Mouse (Mus musculus): Measurements from ENCODE around the gene Zfp507. TPM values are rescaled to one million over a fixed set of nuclear protein-coding genes. Genes with fewer than 3 reads are reported as not detected.

Zfp507 gene
- polyA plus RNA-seq, 1 experiment from 2014 or later, result 17.8 TPM

- WGBS, result 86% methylated on average over 14 of the region's 14 CpGs
- no peak overlapping the region for H3K27ac ChIP-seq
- peaks cover 12% of the 10 kb centered on the region for H3K36me3 ChIP-seq
These were observed 55.3 kb downstream of the Zfp507 start for GRCm38 (mm10) chr7:35747397-35747964.

DNA sequence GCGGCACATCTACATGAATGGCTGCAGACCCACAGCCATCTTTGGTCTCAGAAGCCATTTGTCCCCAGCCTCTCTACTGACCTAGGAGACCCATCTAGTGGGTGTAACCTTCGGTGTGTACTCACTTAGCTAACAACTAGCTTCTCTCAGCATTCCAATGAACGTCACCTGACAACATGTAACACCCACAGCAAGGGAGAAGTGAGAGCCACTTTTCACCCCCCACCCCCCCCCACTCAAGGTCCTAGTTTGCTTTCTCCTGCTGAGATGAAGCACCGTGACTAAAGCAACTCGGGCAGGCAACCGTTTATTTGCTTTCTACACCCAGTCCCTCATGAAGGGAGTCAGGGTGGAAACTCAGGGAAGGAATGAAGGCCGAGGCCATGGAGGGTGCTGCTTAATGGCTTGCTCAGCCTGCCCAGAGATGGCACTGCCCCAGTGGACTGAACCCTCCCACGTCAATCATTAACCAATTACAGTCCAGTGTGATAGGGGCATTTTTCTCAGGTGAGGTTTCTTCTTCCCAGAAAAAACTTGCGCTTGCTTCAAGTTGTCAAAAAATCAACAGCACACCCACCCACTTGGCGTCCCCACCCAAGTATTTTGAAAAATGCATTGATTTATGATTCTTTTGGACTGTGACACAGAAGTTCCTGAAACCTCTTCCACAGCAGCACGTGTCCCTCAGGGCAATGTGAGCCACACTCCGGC, 56.0 kb downstream of the Zfp507 start:
- Histone ChIP-seq H3K27ac (no peak overlapping the region), H3K4me2 (replicated peaks) (no peak overlapping the region), H3K4me1 (replicated peaks) (no peaks in the 10 kb centered on the region), H3K9me3 (no peaks in the 10 kb centered on the region), H3K27me3 (replicated peaks) (no peaks in the 10 kb centered on the region), H3K4me3 (replicated peaks) (no peak overlapping the region), H3K9ac (no peak overlapping the region), H3K36me3 (peaks cover 12% of the 10 kb centered on the region)
- ATAC-seq, result no peak
- WGBS, result 93% methylated on average over 12 of the region's 12 CpGs

More at GRCm38 (mm10) chr7:35747397-35747964, 55.3 kb downstream of the Zfp507 start:
- no peak overlapping the region for H3K9ac ChIP-seq
- H3K9me3 ChIP-seq, result no peaks in the 10 kb centered on the region
- H3K4me3 ChIP-seq (replicated peaks), result no peak overlapping the region
- no peaks in the 10 kb centered on the region for H3K4me1 ChIP-seq (replicated peaks)
- no peak for ATAC-seq
- no peak overlapping the region for H3K4me2 ChIP-seq (replicated peaks)
- H3K27me3 ChIP-seq (replicated peaks), result no peaks in the 10 kb centered on the region

DNA sequence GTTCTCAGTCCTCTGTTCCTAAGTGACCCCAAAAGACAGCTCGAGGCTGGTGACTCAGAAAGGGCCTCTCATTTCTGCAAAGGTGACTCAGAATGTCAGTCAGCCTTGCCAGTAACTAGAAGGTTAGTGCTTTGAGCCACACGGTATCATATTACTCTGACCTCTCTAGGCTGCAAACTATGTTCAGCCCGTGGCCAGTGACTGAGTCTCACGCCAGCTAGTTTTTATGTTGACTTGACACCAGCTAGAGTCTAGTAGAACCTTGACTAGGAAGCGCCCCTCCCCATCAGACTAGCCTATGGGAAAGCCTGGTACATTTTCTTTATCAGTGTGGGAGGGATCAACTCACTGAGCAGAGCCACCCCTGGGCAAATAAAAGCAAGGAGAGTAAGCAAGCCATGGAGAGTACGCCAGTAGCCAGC, 57.5 kb downstream of the Zfp507 start:
- Histone ChIP-seq H3K9ac (no peak overlapping the region), H3K9me3 (no peaks in the 10 kb centered on the region), H3K4me1 (replicated peaks) (no peaks in the 10 kb centered on the region), H3K27me3 (replicated peaks) (no peaks in the 10 kb centered on the region), H3K36me3 (peaks cover 12% of the 10 kb centered on the region), H3K27ac (no peak overlapping the region), H3K4me2 (replicated peaks) (no peak overlapping the region), H3K4me3 (replicated peaks) (no peak overlapping the region)
- no peak for ATAC-seq
- WGBS, result 72% methylated on average over 6 of the region's 6 CpGs

- Histone ChIP-seq H3K9me3 (no peaks in the 10 kb centered on the region), H3K4me2 (replicated peaks) (no peak overlapping the region), H3K9ac (no peak overlapping the region), H3K36me3 (peaks cover 12% of the 10 kb centered on the region), H3K4me1 (replicated peaks) (no peaks in the 10 kb centered on the region), H3K27me3 (replicated peaks) (no peaks in the 10 kb centered on the region), H3K4me3 (replicated peaks) (no peak overlapping the region), H3K27ac (no peak overlapping the region)
- 92% methylated on average over 9 of the region's 9 CpGs for WGBS
- no peak for ATAC-seq
These were observed 58.0 kb downstream of the Zfp507 start for GRCm38 (mm10) chr7:35744771-35745170.

GRCm38 (mm10) chr7:35742310-35742709, 60.5 kb downstream of the Zfp507 start:
- Histone ChIP-seq H3K4me2 (replicated peaks) (no peak overlapping the region), H3K4me3 (replicated peaks) (no peak overlapping the region), H3K36me3 (peaks cover 3% of the 10 kb centered on the region; the same call in 1 of the 2 replicates), H3K9ac (no peak overlapping the region), H3K4me1 (replicated peaks) (no peaks in the 10 kb centered on the region), H3K9me3 (no peaks in the 10 kb centered on the region), H3K27me3 (replicated peaks) (no peaks in the 10 kb centered on the region), H3K27ac (no peak overlapping the region)
- WGBS, result 61% methylated on average over 5 of the region's 5 CpGs
- no peak for ATAC-seq

GRCm38 (mm10) chr7:35741858-35742257, 60.9 kb downstream of the Zfp507 start:
- no peak for ATAC-seq
- no peak overlapping the region for H3K4me2 ChIP-seq (replicated peaks)
- no peak overlapping the region for H3K27ac ChIP-seq
- no peak overlapping the region for H3K4me3 ChIP-seq (replicated peaks)
- H3K27me3 ChIP-seq (replicated peaks), result no peaks in the 10 kb centered on the region
- 0 out of 2 replicates have a peak, but pooled peaks cover 2% of the 10 kb centered on the region for H3K36me3 ChIP-seq
- H3K4me1 ChIP-seq (replicated peaks), result no peaks in the 10 kb centered on the region
- 65% methylated on average over 5 of the region's 5 CpGs for WGBS
- no peaks in the 10 kb centered on the region for H3K9me3 ChIP-seq
- H3K9ac ChIP-seq, result no peak overlapping the region

- ATAC-seq, result no peak
- no peaks in the 10 kb centered on the region for H3K4me1 ChIP-seq (replicated peaks)
- no peak overlapping the region for H3K4me2 ChIP-seq (replicated peaks)
- no peak overlapping the region for H3K4me3 ChIP-seq (replicated peaks)
- no peaks in the 10 kb centered on the region for H3K9me3 ChIP-seq
- no peak overlapping the region for H3K9ac ChIP-seq
- 0 out of 2 replicates have a peak, but pooled peaks cover 2% of the 10 kb centered on the region for H3K36me3 ChIP-seq
- 72% methylated on average over 5 of the region's 5 CpGs for WGBS
- no peak overlapping the region for H3K27ac ChIP-seq
- no peaks in the 10 kb centered on the region for H3K27me3 ChIP-seq (replicated peaks)
These were observed 62.1 kb downstream of the Zfp507 start for GRCm38 (mm10) chr7:35740489-35741230.

- Histone ChIP-seq H3K4me2 (replicated peaks) (no peak overlapping the region), H3K36me3 (no peaks in the 10 kb centered on the region), H3K9ac (no peak overlapping the region), H3K4me1 (replicated peaks) (no peaks in the 10 kb centered on the region), H3K4me3 (replicated peaks) (no peak overlapping the region), H3K27me3 (replicated peaks) (no peaks in the 10 kb centered on the region), H3K27ac (no peak overlapping the region), H3K9me3 (no peaks in the 10 kb centered on the region)
- no peak for ATAC-seq
These were observed 63.9 kb downstream of the Zfp507 start for GRCm38 (mm10) chr7:35738871-35739270.

DNA sequence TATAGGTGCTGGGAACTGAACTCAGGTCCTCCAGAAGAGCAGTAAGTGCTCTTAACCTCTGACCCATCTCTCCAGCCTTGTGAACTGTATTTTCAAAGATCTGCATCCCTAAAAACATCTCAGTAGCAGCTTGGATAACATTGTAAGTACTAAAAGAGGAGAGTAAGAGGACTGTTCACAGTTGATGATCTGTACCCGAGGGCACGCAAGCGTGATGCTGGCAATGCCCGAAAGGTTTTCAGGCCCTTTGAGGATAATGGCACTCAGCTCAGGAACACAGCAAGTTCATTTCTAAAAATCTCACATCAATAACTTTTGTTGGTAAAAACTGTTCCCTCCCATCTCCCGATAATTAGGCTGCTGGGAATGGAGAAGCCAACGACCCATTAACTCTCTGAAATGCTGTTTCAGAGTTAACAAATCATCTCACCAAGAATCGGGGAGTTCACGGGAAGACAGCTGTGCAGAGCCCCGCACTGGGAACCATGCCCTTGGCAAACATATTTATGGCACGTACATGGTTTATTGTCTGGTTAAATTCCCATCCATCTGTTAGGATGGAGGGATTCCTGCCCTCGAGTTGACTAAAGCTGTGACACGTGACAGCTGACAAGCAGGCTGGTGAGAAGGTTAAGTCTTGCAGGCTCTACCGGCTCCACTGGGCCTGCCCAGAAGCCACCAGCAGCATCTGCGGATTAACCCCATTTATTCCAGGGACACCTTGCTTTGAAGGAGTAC, 69.3 kb downstream of the Zfp507 start:
- Histone ChIP-seq H3K27ac (no peak overlapping the region), H3K4me2 (replicated peaks) (no peak overlapping the region), H3K36me3 (0 out of 2 replicates have a peak, but pooled peaks cover 2% of the 10 kb centered on the region), H3K4me3 (replicated peaks) (no peak overlapping the region), H3K9me3 (no peaks in the 10 kb centered on the region), H3K9ac (no peak overlapping the region), H3K27me3 (replicated peaks) (no peaks in the 10 kb centered on the region), H3K4me1 (replicated peaks) (no peaks in the 10 kb centered on the region)
- ATAC-seq, result 0 out of 2 replicates have a peak, but pooled peaks have one; percentile 10
- 65% methylated on average over 14 of the region's 14 CpGs for WGBS

DNA sequence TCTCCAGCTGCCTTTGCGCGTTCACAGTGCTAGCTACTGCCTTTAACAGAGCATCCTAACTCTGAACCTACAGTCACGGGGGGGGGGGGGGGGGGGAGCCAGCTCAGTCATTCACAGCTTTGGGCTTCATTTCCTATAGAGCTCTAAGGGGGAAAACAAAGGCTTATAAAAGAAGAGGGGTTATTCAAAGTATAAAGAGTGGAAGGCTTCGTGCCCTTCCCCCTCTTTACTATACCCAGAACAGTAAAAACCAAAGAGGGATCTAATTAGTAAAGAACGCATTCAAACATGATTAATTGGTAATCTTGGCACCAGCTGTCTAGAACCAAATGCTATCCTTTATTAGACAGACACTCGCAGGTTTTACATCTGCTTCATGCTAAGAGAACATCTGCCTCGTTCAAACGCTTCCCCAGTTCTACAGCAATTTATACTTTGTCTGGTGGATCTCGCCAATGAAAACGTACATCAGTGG, 70.2 kb downstream of the Zfp507 start:
- no peak overlapping the region for H3K4me3 ChIP-seq (replicated peaks)
- WGBS, result 84% methylated on average over 10 of the region's 10 CpGs
- H3K9ac ChIP-seq, result no peak overlapping the region
- no peaks in the 10 kb centered on the region for H3K9me3 ChIP-seq
- H3K4me2 ChIP-seq (replicated peaks), result no peak overlapping the region
- H3K27ac ChIP-seq, result no peak overlapping the region
- ATAC-seq, result no peak
- H3K36me3 ChIP-seq, result 0 out of 2 replicates have a peak, but pooled peaks cover 4% of the 10 kb centered on the region
- H3K4me1 ChIP-seq (replicated peaks), result no peaks in the 10 kb centered on the region
- no peaks in the 10 kb centered on the region for H3K27me3 ChIP-seq (replicated peaks)

GRCm38 (mm10) chr7:35729621-35730031, 73.2 kb downstream of the Zfp507 start:
- H3K4me2 ChIP-seq (replicated peaks), result no peak overlapping the region
- ATAC-seq, result peak; percentile 34; the same call in 1 of the 2 replicates
- no peaks in the 10 kb centered on the region for H3K4me1 ChIP-seq (replicated peaks)
- no peaks in the 10 kb centered on the region for H3K27me3 ChIP-seq (replicated peaks)
- no peak overlapping the region for H3K27ac ChIP-seq
- no peak overlapping the region for H3K4me3 ChIP-seq (replicated peaks)
- no peaks in the 10 kb centered on the region for H3K9me3 ChIP-seq
- no peak overlapping the region for H3K9ac ChIP-seq
- 0 out of 2 replicates have a peak, but pooled peaks cover 4% of the 10 kb centered on the region for H3K36me3 ChIP-seq
- WGBS, result 75% methylated on average over 9 of the region's 9 CpGs

DNA sequence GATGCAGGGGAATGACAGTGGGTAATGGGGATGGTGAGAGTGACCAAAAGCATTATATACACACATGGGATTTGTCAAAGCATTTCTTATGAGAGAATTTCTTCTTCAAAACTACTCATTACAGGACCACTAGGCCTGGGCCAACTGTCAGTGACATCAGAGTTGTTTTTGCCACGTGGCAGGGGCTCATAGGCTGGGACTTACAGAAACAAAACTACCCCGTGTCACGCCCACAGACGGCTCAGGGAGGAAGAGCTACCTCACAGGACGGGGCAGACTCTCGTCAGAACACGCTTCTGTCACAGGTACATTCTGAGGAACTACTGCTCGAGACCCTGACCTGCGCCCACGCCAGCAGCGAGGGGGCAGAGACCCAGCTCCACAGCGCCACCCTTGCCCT, 74.4 kb downstream of the Zfp507 start:
- Histone ChIP-seq H3K4me3 (replicated peaks) (no peak overlapping the region), H3K4me2 (replicated peaks) (no peak overlapping the region), H3K4me1 (replicated peaks) (no peaks in the 10 kb centered on the region), H3K27me3 (replicated peaks) (no peaks in the 10 kb centered on the region), H3K27ac (no peak overlapping the region), H3K9me3 (no peaks in the 10 kb centered on the region), H3K9ac (no peak overlapping the region), H3K36me3 (0 out of 2 replicates have a peak, but pooled peaks cover 4% of the 10 kb centered on the region)
- 97% methylated on average over 12 of the region's 12 CpGs for WGBS
- ATAC-seq, result no peak

Measured in intestine, embryonic 15.5 days (tissue).